Mouse (Mus musculus) C2C12 (cell line): ENCODE results near the gene Lgals8.

Experiments
- CTCF ChIP-seq: IDR thresholded peaks from one replicate; pipeline ENCODE4 v1.5.1; 2011; ENCODE audit not compliant: control insufficient read depth, insufficient read depth, insufficient read length
- MAX ChIP-seq: IDR thresholded peaks from one replicate; pipeline ENCODE4 v1.6.1; 2011; ENCODE audit warnings: mild to moderate bottlenecking, control low read depth
- MYOD1 ChIP-seq: IDR thresholded peaks from one replicate; pipeline ENCODE4 v1.6.1; 2011; ENCODE audit warnings: low read depth; ENCODE audit not compliant: control insufficient read depth, insufficient read length

- no peak for TF ChIP-seq MAX
- no peak for TF ChIP-seq MYOD1
- no peak for TF ChIP-seq CTCF
Measured at GRCm38 (mm10) chr13:12502665-12503237, 38.0 kb upstream of the Lgals8 start.
